Mouse (Mus musculus) layer of hippocampus, postnatal 14 days (tissue): Measurements from ENCODE around the gene Rbms2. TPM values are rescaled to one million over a fixed set of nuclear protein-coding genes. Genes with fewer than 3 reads are reported as not detected.
"Not testable (repeated sequence)": the region's sequence is repeated elsewhere in the genome, so short reads cannot be mapped to it uniquely, and the experiment has no call there.

Source experiments
- DNase-seq, 2 experiments: peaks; one replicate each; pipeline ENCODE4 v3.0.0; 2021 to 2022; ENCODE audit warnings: low spot score in 2 of 2, mixed read lengths in 1 of 2
- microRNA-seq, 2 experiments: library from miRNA; unstranded; fragments of <30 nt; microRNA quantifications; one replicate each; pipeline ENCODE4 v1.2.0; 2021
- total RNA-seq, 2 experiments: library from RNA; stranded (reverse); gene quantifications; 2 replicates each; pipeline ENCODE4 v1.2.3; 2021

Gene Rbms2
- total RNA-seq, 2 experiments from 2014 or later = 13.4 to 14.6 TPM

DNA sequence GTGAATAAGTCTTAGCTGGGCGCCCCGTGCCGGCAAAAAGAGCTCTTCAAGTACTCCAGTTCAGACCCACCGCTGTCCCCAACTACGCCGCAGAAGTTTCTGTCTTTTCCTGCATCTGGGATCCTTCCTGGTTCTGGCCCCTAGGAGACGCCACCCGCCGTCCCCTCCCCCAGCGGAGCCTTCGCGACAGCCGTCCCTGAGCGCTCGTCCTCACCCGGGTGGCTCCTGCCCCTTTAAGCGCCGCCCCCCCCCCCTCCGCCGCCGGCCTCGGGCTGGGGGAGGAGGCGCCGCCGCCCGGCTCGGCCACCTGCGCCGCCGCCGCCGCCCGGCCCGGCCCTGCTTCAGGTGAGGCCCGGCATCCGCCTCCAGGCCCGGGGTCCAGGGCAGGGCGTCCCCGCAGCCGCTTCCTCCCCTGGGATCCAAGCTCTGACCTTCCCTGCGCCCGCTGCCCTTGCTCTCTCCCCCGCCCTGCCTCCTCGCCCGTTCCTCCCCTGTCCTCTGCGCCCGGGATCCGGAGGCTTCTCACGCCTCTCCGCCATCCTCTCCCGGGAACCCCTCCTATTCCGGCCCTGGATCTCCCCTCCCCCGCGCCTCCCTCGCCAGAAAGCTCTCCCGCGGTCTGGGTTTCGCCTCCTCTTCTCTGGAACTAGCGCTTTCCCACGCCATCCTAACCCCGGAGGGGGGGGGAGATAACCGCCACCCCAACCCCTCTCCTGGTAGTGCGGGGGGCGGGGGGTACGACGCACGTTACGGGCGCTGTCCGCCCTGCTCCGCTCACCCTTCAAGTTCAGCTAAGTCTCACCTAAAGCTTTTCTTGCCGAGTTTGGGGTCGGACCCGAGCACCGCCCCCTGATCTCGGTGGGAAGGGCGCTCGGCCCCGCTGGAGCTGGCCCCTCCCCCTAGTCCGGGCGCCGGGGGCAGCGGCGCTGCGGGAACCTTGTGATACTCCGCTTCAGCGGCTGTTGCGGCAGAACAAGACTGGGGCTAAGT lies 87.3 kb downstream of the Rbms2 start:
- peak; percentile 67 to 71 for DNase-seq

DNA sequence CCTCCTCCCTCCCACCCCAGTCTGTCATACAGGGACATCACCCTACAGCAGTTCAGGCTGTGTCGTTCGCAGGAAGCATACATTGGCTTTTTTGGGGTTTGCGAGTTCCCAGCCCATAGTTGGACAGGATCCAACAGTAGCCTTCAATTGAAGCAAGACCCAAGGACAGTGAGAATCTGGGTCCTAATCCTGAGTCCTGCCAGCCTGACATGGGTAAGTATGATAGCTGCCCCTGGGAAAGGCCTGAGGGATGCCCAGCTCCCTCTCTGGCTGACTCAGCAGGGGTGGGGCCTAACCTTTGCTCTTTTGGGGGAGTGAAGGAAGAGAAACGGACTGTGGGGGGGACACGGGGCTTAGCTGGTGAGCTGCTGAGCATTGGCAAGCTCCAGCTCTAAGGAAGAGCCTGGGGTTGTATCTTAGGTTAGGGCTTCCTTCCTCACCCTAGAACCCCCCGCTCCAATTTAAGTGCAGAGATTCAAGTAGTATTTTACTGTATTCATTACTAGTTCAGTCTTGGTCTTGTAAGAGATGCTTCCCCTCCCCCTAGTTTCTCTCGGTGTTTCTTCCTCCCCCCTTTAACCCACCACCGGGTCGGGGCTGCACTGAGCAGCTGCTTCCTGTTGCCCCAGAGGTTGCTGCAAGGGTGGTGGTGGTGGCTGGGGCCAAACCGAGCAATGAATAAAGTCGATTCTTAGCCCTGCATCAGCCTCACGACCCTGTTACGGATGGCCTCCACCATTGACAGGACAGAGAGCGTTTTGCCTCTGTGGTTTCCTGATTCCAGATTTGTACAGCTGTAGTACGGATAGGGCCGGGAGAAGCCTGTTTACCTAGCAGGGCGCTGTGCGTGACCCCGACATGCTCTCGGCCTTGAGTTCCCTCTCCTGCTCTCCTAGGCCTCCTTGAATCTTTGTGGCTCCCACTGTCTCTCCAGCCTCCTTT lies 88.3 kb downstream of the Rbms2 start, which contains the start of gene Baz2a:
Gene Baz2a, plus strand, starts transcription at position 14 of the 942 bp plus-strand sequence.
- DNase-seq = peak in 1 of 2 experiments; percentile 16

- DNase-seq = peak; percentile 88 to 92
These were observed 89.2 kb downstream of the Rbms2 start for GRCm38 (mm10) chr10:128090651-128091563.

DNA sequence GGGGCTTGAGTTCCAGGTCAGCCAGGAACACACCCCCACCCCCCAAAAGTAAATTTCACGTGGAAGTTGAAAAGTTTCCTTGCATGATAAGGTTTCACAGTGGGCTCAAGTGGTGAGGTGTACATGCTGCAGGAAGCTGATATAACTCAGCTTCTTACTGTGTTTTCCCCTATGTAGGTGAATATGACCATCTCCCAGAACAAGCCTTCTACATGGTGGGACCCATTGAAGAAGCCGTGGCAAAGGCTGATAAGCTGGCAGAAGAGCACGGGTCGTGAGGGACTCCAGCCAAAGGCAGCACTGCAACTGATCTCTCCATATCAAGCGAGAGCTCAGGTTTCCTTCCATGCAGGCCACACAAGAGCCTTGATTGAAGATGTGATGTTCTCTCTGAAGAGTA lies 90.3 kb downstream of the Rbms2 start:
- no peak for DNase-seq

DNA sequence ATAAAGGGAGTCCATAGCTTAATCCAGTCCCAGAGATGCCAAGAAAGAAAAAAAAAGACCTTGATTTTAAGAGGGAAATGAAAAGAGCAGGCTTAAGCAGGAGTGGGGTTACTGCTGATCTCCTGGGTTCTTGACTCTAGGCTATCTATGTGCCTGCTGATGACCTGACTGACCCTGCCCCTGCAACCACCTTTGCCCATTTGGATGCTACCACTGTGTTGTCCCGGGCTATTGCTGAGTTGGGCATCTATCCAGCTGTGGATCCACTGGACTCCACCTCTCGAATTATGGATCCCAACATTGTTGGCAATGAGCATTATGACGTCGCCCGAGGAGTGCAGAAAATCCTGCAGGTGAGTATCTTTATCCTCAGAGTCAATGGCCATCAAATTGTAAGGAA lies 91.9 kb downstream of the Rbms2 start:
- DNase-seq = no peak

DNA sequence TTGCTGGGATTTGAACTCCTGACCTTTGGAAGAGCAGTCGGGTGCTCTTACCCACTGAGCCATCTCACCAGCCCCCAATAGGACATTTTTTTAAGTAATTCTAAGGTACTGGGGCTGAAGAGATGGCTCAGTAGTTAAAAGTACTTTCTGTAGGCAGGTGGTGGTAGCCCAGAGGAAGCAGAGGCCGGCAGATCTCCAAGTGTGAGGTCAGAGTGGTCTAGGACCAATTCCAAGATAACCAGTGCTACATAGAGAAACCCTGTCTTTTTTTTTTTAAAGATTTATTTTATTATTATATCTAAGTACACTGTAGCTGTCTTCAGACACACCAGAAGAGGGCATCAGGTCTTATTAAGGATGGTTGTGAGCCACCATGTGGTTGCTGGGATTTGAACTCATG lies 92.9 kb downstream of the Rbms2 start:
- not testable (repeated sequence) for DNase-seq

DNA sequence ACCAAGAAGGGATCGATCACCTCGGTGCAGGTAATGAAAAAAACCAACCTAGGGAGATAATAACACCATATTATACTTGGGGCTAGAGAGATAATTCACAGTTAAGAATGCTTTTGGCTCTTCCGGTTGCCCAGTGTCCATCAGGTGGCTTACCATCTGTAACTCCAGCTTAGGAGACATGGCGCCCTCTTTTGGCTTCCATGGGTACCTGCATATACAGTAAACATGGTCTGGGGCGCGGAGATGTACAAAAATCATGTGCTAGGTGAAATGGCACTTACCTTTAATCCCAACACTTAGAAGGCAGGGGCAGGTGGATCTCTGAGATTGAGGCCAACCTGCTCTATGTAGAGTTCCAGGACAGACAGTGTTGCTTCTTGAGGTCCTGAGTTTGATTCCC lies 93.7 kb downstream of the Rbms2 start:
- no peak for DNase-seq

DNA sequence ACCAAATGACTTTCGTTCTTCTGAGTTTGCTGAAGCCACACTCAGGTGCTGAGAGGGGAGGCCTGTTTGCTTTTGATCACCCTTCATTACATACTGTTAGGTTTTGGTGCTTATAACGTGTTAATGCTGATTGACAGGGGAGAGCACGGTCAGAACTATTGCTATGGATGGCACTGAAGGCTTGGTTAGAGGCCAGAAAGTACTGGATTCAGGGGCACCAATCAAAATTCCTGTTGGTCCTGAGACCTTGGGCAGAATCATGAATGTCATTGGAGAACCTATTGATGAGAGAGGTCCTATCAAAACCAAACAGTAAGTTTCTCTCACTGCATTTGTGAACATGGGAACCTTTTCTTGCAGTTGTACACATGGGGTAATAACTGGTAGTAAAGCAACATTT lies 95.9 kb downstream of the Rbms2 start:
- DNase-seq = no peak

GRCm38 (mm10) chr10:128083688-128084087 lies 96.4 kb downstream of the Rbms2 start:
- DNase-seq = no peak

- DNase-seq = peak; percentile 99 to 100
These were observed 97.1 kb downstream of the Rbms2 start, which contains the start of gene Atp5b for GRCm38 (mm10) chr10:128082880-128083421. Gene Atp5b, plus strand, starts transcription at chr10:128083273.

GRCm38 (mm10) chr10:128082477-128082808 lies 97.7 kb downstream of the Rbms2 start:
- DNase-seq = no peak

GRCm38 (mm10) chr10:128081807-128082476 lies 98.2 kb downstream of the Rbms2 start:
- no peak for DNase-seq

Small RNA genes within 50 kb of the gene (microRNA-seq; reads per million reads assigned to microRNA genes)
- 25.3 to 56.9 reads per million in 2 experiments for gene Mir677

Other genes with a start within 250 kb of the Rbms2 start
- gene Hsd17b6, start 172.7 kb downstream of the Rbms2 start, total RNA-seq = not detected
- 1 to 10 TPM; 5.4 to 6.6 TPM for gene Prim1, start 165.1 kb downstream of the Rbms2 start, total RNA-seq
- gene Naca, start 144.7 kb downstream of the Rbms2 start, total RNA-seq = 100 to 1,000 TPM; 321 to 339 TPM
- gene Ptges3, start 121.3 kb downstream of the Rbms2 start, total RNA-seq = 100 to 1,000 TPM; 138 to 149 TPM
- gene Atp5b, start 97.0 kb downstream of the Rbms2 start, total RNA-seq = 1,000 to 10,000 TPM; 1,880 to 1,915 TPM
- gene Baz2a, start 88.7 kb downstream of the Rbms2 start, total RNA-seq = 10 to 100 TPM; 35.1 to 36.8 TPM
- 10 to 100 TPM; 14.2 to 18.4 TPM for gene Gls2, start 14.2 kb upstream of the Rbms2 start, total RNA-seq
- 10 to 100 TPM; 11.1 to 11.5 TPM for gene Spryd4, start 31.5 kb upstream of the Rbms2 start, total RNA-seq
- gene Mip, start 45.5 kb upstream of the Rbms2 start, total RNA-seq = not detected
- gene Timeless, start 51.8 kb upstream of the Rbms2 start, total RNA-seq = 1 to 10 TPM; 4.1 to 7.6 TPM
- gene Apon, start 73.8 kb upstream of the Rbms2 start, total RNA-seq = not detected
- not detected for gene Apof, start 88.4 kb upstream of the Rbms2 start, total RNA-seq
- 10 to 100 TPM; 29.2 to 30.3 TPM for gene Stat2, start 90.3 kb upstream of the Rbms2 start, total RNA-seq
- 1 to 10 TPM; 2.4 to 3.2 TPM for gene Il23a, start 118.5 kb upstream of the Rbms2 start, total RNA-seq
- gene Pan2, start 123.0 kb upstream of the Rbms2 start, total RNA-seq = 10 to 100 TPM; 15.1 to 15.4 TPM
- 10 to 100 TPM; 76.5 to 80.3 TPM for gene Cnpy2, start 142.2 kb upstream of the Rbms2 start, total RNA-seq
- 100 to 1,000 TPM; 260 to 274 TPM for gene Cs, start 157.4 kb upstream of the Rbms2 start, total RNA-seq
- 10 to 100 TPM; 60.0 to 62.1 TPM for gene Coq10a, start 188.7 kb upstream of the Rbms2 start, total RNA-seq
- 10 to 100 TPM; 83.6 to 86.7 TPM for gene Ankrd52, start 196.8 kb upstream of the Rbms2 start, total RNA-seq
- under 1 TPM in 1 of 2 experiments, not detected in 1; 0.60 TPM for gene Slc39a5, start 220.9 kb upstream of the Rbms2 start, total RNA-seq
- 10 to 100 TPM; 94.5 TPM for gene Nabp2, start 231.2 kb upstream of the Rbms2 start, total RNA-seq
- gene Rnf41, start 231.4 kb upstream of the Rbms2 start, total RNA-seq = 10 to 100 TPM; 67.2 to 72.0 TPM